Mouse (Mus musculus): Measurements from ENCODE around the gene Mlana. TPM values are rescaled to one million over a fixed set of nuclear protein-coding genes. Genes with fewer than 3 reads are reported as not detected.

Mlana gene
- total RNA-seq (2021) = not detected
- long read RNA-seq, experiment 1 = 0 reads
- long read RNA-seq, experiment 2 = 0 reads

- DNase-seq = no peak
Observed at GRCm38 (mm10) chr19:29697245-29697874, at the start of gene Mlana. Gene Mlana, plus strand, starts transcription at chr19:29697824.

- DNase-seq = no peak
Observed at GRCm38 (mm10) chr19:29648550-29648914, 49.1 kb upstream of the Mlana start.

GRCm38 (mm10) chr19:29649683-29650082 lies 47.9 kb upstream of the Mlana start:
- DNase-seq = no peak

- no peak for DNase-seq
Observed at GRCm38 (mm10) chr19:29653768-29654265, 43.8 kb upstream of the Mlana start.

- DNase-seq = no peak
Observed at GRCm38 (mm10) chr19:29655148-29655547, 42.5 kb upstream of the Mlana start.

GRCm38 (mm10) chr19:29656029-29656428 lies 41.6 kb upstream of the Mlana start:
- no peak for DNase-seq

- DNase-seq = no peak
Observed at GRCm38 (mm10) chr19:29656620-29657019, 41.0 kb upstream of the Mlana start.

- no peak for DNase-seq
Observed at GRCm38 (mm10) chr19:29657033-29657432, 40.6 kb upstream of the Mlana start.

- no peak for DNase-seq
Observed at GRCm38 (mm10) chr19:29657558-29657957, 40.1 kb upstream of the Mlana start.

- DNase-seq = no peak
Observed at GRCm38 (mm10) chr19:29658836-29659235, 38.8 kb upstream of the Mlana start.

- no peak for DNase-seq
Observed at GRCm38 (mm10) chr19:29659705-29660104, 37.9 kb upstream of the Mlana start.

- DNase-seq = no peak
Observed at GRCm38 (mm10) chr19:29660835-29661764, 36.5 kb upstream of the Mlana start.

GRCm38 (mm10) chr19:29661974-29662580 lies 35.5 kb upstream of the Mlana start:
- DNase-seq = no peak

GRCm38 (mm10) chr19:29663780-29664179 lies 33.8 kb upstream of the Mlana start:
- DNase-seq = no peak

- DNase-seq = no peak
Observed at GRCm38 (mm10) chr19:29664934-29665333, 32.7 kb upstream of the Mlana start.

GRCm38 (mm10) chr19:29666164-29666563 lies 31.5 kb upstream of the Mlana start:
- no peak for DNase-seq

- no peak for DNase-seq
Observed at GRCm38 (mm10) chr19:29666965-29667594, 30.5 kb upstream of the Mlana start.

GRCm38 (mm10) chr19:29668135-29668534 lies 29.5 kb upstream of the Mlana start:
- no peak for DNase-seq

- DNase-seq = no peak
Observed at GRCm38 (mm10) chr19:29670247-29670646, 27.4 kb upstream of the Mlana start.

- DNase-seq = no peak
Observed at GRCm38 (mm10) chr19:29671160-29671559, 26.5 kb upstream of the Mlana start.

GRCm38 (mm10) chr19:29672660-29673059 lies 25.0 kb upstream of the Mlana start:
- DNase-seq = no peak

- no peak for DNase-seq
Observed at GRCm38 (mm10) chr19:29674946-29675345, 22.7 kb upstream of the Mlana start.

Measured in gastrocnemius, postnatal 25 days (tissue).